Mouse (Mus musculus): ENCODE measurements around the gene Nnmt.

The Nnmt gene

DNA sequence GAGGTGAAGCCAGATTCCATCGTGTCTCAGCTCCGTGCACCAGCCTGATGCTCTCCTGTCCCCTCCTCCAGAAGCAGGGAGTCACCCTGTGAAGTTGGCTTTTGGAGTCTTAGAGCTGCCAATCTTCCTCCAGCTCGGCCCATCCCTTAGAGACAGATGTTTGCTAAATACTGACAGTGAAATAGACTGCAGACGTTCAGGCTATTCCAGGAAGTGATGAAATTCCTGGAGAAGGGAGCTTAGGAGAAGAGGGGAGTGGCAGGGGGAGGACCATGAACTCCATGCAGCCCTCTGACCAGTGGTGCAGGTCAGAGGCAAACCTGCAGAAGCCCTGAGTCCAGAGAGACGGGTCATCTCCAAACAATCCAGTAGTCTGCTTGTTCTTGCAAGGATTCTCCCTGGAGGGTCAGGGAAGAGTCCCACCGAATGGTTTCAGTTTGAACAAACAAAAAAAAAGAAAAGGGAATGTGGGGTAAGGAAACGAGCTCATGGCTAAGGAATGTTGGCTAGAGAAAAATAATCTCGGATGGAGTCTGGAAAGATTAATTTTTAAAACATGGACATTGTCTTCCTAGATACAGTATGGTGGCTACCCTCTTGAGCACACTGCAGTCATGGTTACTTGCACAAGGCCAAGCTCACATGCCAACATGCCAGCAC lies at the start of gene Nnmt:
TSS of gene Nnmt (minus strand) at position 215 of the 660 bp plus-strand sequence.
- DNase-seq (ENCODE audit: low spot score), result no peak

DNA sequence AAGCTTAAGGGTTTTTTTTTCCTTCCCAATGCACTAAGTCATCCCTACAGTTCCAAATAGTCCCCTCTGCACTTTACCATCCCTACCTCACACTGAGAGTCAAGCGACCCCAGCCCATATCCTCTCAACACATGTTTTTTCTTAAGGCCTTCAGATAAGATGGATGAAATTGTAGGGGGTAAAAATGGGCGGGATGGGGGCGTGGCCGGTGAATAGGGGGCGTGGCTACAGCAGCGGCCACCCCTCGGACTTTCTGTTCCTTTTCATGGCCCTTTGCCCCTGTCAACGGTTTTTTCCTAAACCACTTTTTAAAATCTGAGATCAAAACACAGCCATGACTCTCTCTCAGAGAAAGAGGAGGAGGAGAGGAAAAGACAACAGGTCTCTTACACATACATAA lies 49.8 kb upstream of the Nnmt start:
- no peak for DNase-seq (ENCODE audit: low spot score)

DNA sequence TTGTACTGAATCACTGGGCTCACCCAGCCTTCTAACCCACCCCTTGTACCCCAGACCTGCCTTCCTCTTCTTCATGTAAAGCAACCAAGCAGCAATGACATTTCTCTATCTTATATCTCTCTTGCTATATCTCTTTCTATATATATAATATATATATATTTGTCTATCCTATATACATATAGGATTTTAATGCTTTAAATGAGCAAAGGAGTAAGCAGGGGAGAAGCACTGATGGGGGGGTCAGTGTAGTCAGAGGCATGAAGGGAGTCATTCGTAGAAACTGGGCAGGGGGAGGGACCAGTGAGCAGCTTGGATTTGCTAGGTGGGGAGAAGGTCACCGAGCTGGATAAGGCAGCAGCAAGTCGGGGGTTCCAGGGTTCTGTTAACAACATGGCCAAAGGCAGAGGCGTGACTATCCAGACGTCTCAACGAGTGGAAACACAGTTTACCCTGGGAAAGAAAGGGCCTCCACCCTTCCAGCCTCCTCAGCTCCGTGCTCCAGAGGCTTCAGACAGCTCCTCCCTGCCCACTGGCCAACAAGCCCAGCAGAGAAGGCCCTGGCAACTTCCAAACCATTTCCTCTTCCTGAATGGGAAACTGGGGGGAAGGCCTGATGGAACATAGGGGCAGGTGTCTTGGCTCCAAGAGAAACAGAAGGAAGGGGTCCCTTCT lies 48.6 kb upstream of the Nnmt start:
- no peak for DNase-seq (ENCODE audit: low spot score)

DNA sequence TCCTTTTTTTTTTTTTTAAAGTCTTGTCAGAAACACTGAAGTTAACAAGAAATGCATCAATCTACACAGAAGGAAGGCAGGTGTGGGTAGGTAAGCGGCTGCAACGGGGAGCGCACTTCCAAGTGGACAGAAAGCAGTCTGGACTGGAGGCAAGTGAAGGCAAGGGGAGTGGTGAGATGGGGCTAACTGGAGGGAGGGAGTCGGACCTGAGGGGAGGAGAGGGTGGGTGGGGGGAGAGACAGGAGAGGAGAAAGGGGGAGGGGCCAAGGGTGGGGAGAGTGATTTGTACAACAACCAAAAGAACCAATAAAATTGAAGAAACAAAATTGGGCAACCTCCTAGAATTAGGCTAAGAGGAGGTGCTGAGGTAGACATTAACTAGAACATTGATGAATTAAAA lies 47.1 kb upstream of the Nnmt start:
- no peak for DNase-seq (ENCODE audit: low spot score)

DNA sequence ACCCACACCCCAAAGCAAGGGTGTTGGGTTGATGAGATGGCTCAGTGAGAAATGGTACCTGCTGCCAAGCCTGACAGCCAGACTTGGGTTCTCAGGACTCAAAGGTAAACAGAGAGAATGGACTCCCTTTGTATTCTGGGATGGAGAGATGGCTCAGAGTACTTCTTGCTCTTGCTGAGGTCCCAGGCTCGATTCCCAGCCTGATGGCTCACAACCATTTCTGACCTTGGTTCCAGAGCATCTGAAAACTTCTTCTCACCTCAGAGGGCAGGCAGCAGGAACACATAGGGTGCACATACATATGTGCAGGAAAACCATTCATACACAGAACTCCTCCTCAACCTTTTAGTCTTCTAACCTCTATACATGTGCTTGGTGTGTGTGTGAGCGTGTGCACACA lies 45.9 kb upstream of the Nnmt start:
- no peak for DNase-seq (ENCODE audit: low spot score)

DNA sequence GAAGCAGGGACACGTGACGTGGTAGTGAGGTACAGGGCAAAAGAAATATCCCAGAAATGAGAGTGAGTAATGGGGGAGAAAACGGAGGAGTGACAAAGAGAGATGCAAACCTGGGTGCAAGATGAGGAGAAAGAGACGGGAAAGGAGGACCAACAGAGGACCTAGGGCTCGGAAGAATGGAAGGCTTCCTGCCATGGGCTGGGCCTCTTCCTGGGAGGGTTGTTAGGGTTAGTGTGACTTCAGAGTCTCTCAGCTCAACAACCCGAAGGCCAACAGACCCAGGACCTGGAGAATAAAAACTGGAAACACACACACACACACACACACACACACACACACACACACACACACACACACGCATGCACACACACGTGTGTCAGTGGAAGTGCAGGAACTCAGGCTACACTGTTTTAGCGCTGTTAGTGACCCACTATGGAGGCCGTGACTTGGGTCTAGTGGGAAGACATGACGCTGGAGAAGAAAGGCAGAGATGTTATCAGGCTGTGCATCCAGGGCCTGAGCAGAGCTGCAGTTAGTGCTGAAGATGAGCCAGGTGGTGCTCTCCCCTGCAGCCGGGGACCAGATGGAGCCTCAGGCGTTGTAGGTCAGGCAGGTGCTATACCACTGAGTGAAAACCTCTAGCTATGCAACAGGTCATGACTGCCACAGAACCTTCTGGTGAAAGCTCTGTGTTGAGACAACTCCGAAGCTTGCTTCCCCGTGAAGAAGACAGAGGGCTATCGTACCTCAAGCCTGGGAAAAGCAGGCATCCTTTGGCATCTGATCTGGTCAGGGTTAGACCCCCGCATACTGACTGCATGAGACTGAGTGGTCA lies 45.1 kb upstream of the Nnmt start:
- DNase-seq (ENCODE audit: low spot score), result no peak

DNA sequence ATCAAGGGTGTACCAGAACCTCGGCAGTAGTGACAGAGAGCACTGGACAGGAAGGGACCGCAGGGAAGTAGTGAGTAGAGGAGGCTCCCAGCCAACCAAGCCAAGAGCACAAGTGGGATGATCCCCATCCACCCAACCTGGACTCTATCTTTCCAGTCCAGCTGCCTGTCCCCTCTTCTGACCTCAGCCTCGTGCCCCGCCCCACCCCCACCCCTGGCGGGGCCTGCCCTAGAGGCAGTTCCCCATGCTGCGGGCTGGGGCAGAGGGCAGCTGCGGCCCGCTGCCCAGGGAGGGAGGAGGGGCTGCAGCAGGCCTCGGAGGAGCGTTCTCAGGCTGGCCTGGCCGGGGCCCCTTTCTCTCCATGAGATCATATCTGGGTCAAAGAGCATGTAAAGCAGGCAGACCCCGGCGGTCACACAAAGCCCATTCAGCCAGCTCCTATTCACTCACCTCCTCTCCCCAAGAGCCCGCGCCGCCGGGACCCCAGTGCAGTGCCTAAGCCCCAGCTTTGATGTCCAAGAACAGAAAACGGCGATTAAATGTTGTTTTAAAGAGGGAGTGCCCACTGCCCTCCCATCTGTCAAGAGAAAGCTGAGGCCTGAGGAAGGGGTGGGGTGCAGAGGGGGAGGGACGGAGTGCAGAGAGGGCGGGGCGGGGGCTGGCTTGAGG lies 44.3 kb upstream of the Nnmt start:
- no peak for DNase-seq (ENCODE audit: low spot score)

DNA sequence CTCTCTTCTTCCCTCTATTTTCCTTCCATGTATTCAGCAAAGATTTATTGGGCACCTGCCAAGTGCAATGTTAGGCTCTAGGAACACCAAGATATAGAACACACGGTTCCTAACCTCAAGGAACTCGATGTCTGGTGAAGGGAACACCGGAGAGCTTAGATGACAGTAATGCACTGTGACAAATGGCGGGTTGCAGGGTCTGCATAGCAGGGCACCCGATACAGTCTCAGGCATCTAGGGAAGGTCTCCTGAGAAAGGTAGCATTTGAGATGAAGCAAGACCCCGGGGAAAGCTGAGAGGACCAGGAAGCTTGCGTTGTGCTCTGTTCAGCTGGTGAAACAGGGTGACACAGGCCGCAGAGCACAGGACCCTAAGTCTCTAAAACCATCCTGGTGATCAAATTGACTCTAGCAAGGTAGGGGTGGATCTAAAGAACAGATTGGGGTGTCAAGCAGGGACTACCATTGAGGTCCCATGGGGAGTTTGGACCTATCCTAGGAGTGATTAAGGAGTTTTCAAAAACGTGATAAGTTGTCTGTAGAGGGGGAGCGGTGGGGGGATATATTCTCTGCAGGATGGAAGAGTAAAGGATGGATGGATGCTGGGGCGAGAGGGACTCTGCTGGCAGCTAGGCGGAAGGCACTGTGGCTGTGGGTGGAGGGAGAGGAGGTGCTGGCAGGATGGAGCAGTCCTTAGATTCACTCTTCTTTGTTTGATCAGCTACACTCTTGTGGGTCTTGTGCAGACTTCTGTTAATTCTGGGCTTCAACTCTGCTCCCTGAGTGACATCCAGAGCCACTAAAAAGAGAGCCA lies 43.5 kb upstream of the Nnmt start:
- DNase-seq (ENCODE audit: low spot score), result no peak

DNA sequence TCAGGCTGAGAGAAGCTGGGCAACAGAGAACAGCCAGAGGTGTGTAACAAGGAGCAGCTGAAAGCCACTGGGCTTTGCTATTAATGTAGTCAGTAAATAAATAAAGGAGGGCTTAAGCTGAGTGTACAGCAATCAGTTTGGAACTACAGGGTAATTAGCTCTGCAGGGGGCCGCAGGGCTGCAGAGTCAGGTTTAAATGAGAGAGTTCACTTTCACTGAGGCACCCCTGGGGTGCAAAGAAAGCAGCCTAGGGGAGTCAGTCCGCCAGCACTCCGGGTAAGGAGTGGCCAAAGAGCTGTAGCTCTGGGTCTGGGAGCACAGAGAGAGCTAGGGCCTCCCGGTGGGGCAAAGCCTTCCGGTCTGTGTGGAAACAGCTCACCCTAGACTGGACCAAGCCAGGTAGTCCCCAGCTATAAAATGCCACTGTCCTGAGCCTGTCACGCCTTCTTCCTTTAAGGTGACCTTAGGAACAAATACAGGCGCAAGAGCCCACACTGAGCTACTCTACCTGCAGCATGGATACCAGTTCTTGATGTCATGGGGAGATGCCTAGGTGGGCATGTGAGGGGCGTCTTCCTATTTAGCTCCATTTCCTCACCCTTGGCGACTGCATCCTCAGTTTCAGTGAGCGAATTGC lies 42.8 kb upstream of the Nnmt start:
- no peak for DNase-seq (ENCODE audit: low spot score)

DNA sequence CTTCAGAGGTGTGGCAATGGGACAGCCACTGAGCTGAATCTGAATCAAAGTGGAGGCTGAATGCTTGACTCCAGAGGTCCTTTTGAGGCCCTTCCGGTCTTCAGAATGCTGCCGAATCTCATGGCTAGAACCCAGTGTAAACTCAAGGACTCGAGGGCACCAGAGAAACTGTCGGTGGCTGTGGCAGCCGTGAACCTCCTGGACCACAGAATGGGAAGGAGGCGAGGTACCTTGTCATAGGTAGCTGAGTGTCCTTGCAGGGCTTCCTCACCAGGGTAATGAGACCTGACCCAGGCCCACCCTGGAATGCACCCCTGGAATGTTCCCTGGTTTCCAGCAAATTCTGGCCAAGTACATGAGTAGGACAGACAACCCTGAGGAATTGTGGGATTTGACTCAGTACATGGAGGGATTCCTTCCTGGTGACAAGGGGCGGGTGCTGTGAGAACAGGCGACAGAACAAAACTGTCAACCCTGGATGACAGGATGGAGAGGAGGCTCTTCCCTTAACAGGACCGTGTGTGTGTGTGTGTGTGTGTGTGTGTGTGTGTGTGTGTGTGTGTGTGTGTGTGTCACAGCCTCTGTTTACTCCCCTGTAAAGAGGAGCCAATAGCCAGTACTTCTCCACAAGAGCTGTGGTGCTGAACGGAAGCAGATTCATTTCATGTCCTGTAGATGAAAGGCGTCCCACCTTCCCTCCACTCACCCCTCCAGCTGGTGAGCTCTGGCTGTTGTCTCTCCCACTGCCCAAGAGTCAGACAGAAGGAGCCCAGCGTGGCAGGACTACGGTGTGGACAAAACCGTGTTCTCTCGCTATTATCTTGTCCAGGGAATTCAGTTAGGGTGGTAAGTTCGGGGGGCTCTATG lies 42.1 kb upstream of the Nnmt start:
- no peak for DNase-seq (ENCODE audit: low spot score)

DNA sequence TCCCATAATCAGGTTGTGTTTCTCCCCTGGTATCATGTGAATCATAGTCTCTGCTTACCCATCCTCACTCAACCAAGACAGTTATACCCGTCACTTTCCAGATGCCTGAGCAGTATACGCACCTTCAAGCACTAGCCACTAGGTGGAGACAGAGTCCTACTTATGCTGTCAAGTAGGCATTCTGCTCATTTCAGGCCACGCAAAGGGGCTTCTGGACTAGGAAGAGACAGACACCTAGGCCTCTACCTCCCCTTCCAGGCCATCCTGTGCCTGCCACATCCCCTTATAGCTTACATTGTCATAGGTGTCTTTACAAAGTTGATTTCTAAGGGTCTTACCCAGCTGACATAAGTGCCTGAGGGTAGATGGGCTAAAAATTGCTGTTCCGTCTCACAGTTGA lies 41.3 kb upstream of the Nnmt start:
- DNase-seq (ENCODE audit: low spot score), result peak; percentile 41

DNA sequence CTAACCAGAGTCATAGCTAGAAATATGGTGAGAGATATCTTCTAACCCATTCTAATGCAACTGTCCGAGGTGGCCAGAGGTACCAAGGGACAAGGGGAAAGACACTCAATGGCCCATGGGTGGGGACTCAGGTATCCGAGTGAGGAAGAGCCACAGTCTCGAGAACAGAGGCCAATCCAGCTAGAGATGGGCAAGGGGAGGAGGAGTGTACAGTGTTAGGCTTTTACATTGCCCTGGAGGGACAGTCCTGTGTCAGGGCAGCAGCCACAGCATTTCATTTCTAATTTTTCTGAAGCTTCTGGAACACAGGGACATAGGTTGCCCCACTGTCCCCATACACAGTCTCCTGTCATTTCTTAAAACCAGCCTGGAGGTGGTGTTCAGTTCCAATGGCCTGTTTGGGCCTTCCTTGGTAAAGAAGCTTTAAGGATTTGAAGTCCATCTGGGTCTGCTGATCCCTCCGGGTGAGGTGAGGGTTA lies 40.7 kb upstream of the Nnmt start:
- DNase-seq (ENCODE audit: low spot score), result no peak

DNA sequence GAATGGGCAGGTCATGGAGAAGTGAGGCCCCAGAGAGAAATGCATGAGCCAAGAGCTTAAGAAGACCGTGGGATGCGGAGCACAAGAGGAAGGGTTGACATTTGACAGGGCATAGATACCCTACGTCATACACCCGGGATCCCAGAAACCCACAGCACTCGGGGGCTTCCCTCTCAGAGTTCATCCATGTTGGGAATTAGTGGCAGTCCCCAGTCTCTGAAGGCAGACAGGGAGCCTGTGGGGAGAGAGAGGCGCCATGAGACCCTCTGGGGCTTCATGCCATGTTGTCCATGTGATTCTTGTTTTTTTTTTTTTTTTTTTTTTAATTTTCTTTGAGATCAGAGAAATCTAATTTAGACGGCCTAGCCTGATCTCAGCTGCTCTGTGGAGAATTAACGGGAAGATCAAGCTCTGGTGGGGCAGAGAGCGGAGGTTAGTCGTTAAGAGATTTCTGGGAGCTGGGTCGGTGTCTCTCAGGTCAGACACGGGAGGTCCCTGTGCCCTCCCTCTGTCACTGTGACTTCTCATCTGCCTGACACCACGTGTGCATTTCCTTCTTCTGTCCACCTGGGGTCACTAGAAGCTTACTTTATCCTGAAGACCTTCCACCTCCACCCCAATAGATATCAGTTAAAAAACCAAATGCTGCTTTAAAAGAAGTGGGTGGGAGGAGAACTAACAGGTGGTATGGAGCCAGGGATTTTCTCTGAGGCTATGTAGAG lies 40.1 kb upstream of the Nnmt start:
- peak; percentile 6 for DNase-seq (ENCODE audit: low spot score)

DNA sequence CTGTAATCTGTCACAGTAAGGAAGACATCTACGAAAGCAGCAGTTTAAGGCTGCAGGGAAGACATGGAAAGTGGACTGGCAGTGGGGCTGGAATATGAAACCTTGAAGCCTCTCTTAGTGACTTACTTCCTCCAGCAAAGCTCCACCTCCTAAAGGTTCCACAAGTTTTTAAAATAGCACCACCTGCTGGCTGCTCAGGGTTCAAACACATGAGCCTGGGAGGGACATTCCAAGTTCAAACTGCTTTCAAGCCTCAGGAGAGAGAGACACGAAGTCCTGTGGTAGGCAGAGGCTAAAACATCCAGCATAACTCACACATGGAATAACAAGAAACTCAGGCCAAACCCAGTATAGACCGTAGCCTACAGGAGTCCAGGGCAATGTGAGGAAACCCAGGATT lies 39.4 kb upstream of the Nnmt start:
- no peak for DNase-seq (ENCODE audit: low spot score)

DNA sequence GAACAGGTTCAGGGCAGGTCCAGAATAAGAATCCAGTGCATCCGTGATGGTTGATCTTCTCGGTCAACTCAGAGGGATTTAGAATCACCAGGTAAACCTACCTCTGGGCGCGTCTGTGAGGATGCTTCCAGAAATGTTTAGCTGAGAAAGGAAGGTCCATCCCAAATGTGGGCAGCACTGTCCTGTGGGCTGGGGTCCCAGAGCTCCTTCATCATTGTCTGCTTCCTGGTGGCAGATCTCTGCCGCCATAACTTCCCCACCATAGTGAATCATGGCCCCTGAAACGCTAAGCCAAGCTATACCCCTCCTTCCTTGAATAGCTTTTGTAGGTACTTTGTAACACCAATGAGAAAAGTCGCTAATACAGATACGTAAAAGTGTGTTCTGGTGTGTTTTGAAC lies 36.7 kb upstream of the Nnmt start:
- DNase-seq (ENCODE audit: low spot score), result no peak

DNA sequence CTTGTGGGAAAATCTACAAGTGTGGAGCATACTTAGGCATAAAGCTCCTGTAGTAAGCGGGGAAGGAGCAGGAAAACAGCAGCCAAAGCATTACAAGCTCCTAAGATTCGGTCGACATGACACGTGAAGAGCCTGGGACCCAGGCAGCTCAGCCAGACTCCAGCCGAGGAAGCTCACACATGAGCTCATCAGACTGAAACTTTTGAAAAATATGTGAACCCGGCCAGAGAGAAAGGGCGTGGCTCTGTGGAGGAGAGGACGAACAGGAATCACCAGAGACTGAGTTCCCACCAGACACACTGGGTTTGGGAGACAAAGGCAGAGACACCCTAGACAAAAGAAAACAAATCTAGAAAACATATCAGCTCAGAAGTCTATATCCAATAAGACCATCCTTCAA lies 35.9 kb upstream of the Nnmt start:
- no peak for DNase-seq (ENCODE audit: low spot score)

DNA sequence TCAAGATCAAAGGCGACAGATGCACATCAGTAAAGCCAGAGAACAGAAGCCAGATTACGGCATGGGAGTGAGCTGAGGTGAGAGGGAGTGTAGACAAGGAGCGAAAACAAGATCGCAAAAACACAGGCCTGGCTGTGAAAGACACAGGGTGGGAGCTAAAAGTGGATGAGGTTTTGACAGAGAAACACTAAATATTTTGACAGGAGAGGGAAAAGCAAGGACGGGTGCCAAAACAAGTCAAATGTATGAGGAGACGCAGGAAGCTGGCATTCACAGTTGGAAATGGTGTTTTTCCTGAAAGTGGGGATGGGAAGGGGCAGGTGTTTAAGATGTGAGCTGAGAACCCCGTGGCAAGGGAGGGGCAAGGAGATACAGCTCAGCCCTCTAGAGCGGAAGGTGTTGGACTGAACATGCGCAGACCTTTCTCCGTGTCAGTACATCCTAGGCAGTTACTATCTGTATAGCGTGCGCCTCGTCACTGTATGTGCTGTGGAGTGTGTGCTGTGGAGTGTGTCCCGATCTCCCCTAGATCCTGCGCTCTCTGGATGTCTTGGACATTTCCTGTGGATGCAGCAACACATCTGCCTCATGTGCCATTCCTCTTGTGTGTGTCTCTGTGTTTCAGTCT lies 33.3 kb upstream of the Nnmt start:
- DNase-seq (ENCODE audit: low spot score), result no peak

DNA sequence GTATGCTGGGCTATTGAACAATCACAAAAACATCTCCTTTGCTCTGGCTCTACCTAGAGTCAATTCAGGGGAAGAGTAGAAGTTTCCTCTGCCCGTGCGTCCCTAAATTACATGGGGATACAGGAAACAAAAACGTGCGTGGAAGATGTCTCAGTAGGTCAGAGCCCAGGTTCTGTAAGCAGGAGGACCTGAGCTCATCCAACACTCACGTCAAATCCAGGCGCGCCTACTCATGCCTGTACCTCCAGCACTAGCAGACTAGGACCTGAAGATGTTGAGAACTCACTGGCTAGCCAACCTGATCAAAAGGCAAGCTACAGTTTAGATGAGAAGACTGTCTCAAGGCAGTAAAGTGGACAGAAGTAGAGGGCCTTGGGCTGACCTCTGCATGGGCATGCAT lies 32.2 kb upstream of the Nnmt start:
- no peak for DNase-seq (ENCODE audit: low spot score)
